ENCODE assay signal across 13 mouse cellular contexts in genomic region chr14:47504036-47504435, GRCm38 (mm10). TPM values are rescaled to one million over a fixed set of nuclear protein-coding genes. Genes with fewer than 3 reads are reported as not detected.
DNase-seq lines count a peak whose midpoint lies in the region; ATAC-seq and TF ChIP-seq lines count a peak whose summit lies in the region.
"Had no signal": no experiment of that assay in that cellular context is flagged by ENCODE, and none has a peak within 500 bp of the region (broad histone marks: within the 10 kb centered on the region; RNA-seq: fewer than 3 reads in every experiment).

No protein-coding gene starts in this region.

- no peak for TF ChIP-seq CTCF in brain, embryonic 14.5 days (IDR thresholded peaks at IDR 0.05; ENCODE audit: borderline replicate concordance, extremely low read depth, insufficient read depth, insufficient read length)

- H3K4me2 ChIP-seq in heart, embryonic 14.5 days (ENCODE audit: low read length) = no peak overlapping the region
- H3K4me2 ChIP-seq: kidney, embryonic 15.5 days; limb, embryonic 12.5 days had no signal

- 68% methylated on average over 3 of the region's 3 CpGs for WGBS in heart, embryonic 14.5 days
- WGBS in forebrain, embryonic 10.5 days = 94% methylated on average over 3 of the region's 3 CpGs

- H3K27me3 ChIP-seq in heart, embryonic 14.5 days (ENCODE audit: control insufficient read depth, insufficient read depth, low read length) = no peaks in the 10 kb centered on the region
- no peaks in the 10 kb centered on the region for H3K27me3 ChIP-seq in forebrain, embryonic 10.5 days (ENCODE audit: poor library complexity, severe bottlenecking)
- H3K27me3 ChIP-seq: kidney, embryonic 15.5 days; limb, embryonic 12.5 days; megakaryocyte, embryonic 14.5 days had no signal

- no peak overlapping the region for H3K4me3 ChIP-seq in heart, embryonic 14.5 days (ENCODE audit: control insufficient read depth in 1 of 2, insufficient read depth in 1 of 2, low read depth in 1 of 2, low read length in 2 of 2)
- H3K4me3 ChIP-seq in forebrain, embryonic 10.5 days = no peak overlapping the region
- H3K4me3 ChIP-seq: kidney, embryonic 15.5 days; limb, embryonic 12.5 days; megakaryocyte, embryonic 14.5 days had no signal

- no peak overlapping the region for H3K9ac ChIP-seq in heart, embryonic 14.5 days (ENCODE audit: low read length)
- H3K9ac ChIP-seq: kidney, embryonic 15.5 days; limb, embryonic 12.5 days had no signal

- H3K27ac ChIP-seq in heart, embryonic 14.5 days (replicated peaks in 1 of 2; ENCODE audit: control insufficient read depth in 1 of 2, insufficient read depth in 1 of 2, low read depth in 2 of 2, low read length in 2 of 2) = no peak overlapping the region
- no peak overlapping the region for H3K27ac ChIP-seq in forebrain, embryonic 10.5 days
- H3K27ac ChIP-seq: kidney, embryonic 15.5 days; limb, embryonic 12.5 days had no signal

- DNase-seq in adrenal gland, adult 2 months = peak; percentile 36
- DNase-seq in adrenal gland, adult 18-20 months (ENCODE audit: low spot score in 2 of 2) = no peak
- no peak for DNase-seq in heart, postnatal 4 days
- peak; percentile 12 for DNase-seq in brain, embryonic 14.5 days (ENCODE audit: low read depth)
- DNase-seq in lung, postnatal 14 days = peak; percentile 50
- DNase-seq in spleen, postnatal 4 days (ENCODE audit: low spot score in 2 of 2) = no peak
- DNase-seq in forebrain, embryonic 10.5 days (ENCODE audit: extremely low spot score, low spot score) = no peak
- DNase-seq: cerebellum, adult 11 months; right cerebral cortex, postnatal 14 days had no signal

- peaks cover 0 to 6% of the 10 kb centered on the region in 2 experiments; a peak in 1 of 4 replicates for H3K4me1 ChIP-seq in heart, embryonic 14.5 days (ENCODE audit: control insufficient read depth in 2 of 2, insufficient read depth in 2 of 2, low read length in 2 of 2)
- H3K4me1 ChIP-seq in forebrain, embryonic 10.5 days = no peaks in the 10 kb centered on the region
- H3K4me1 ChIP-seq: kidney, embryonic 15.5 days; limb, embryonic 12.5 days had no signal

- no peaks in the 10 kb centered on the region for H3K9me3 ChIP-seq in heart, embryonic 14.5 days (ENCODE audit: control insufficient read depth, low read length)
- no peaks in the 10 kb centered on the region for H3K9me3 ChIP-seq in forebrain, embryonic 10.5 days
- H3K9me3 ChIP-seq: kidney, embryonic 15.5 days; limb, embryonic 12.5 days; megakaryocyte, embryonic 14.5 days had no signal

- peak; percentile 39; the same call in 1 of the 2 replicates for ATAC-seq in heart, embryonic 14.5 days (ENCODE audit: insufficient number of reproducible peaks, insufficient read depth, low FRiP score, low read depth)

- H3K36me3 ChIP-seq in heart, embryonic 14.5 days (ENCODE audit: control insufficient read depth, insufficient read depth, low read length) = no peaks in the 10 kb centered on the region
- peaks cover 20% of the 10 kb centered on the region for H3K36me3 ChIP-seq in forebrain, embryonic 10.5 days (replicated peaks)

- no peak for TF ChIP-seq POLR2A in brain, embryonic 14.5 days (IDR thresholded peaks at IDR 0.05; ENCODE audit: borderline replicate concordance, extremely low read depth, insufficient read depth, insufficient read length, poor library complexity, severe bottlenecking)

RNA-seq across cellular contexts. Expression of gene Fbxo34, which starts 53.8 kb away (rescaled TPM):
- 10 to 100 TPM; 18.2 to 37.0 TPM for total RNA-seq in adrenal gland, adult 2 months (2021)
- polyA plus RNA-seq in adrenal gland, adult 2 months (2012; rRNA removed) = 13.1 and 15.8 TPM in 2 replicates
- 10 to 100 TPM; 21.5 to 28.3 TPM for total RNA-seq in adrenal gland, adult 18-20 months (2021)
- polyA plus RNA-seq in heart, embryonic 14.5 days (2014; fragmentation: Nextera tagmentation; extraction: Ambion mirVana) = 16.4 and 17.8 TPM in 2 replicates
- 10 to 100 TPM; 20.4 to 22.3 TPM for total RNA-seq in heart, postnatal 4 days (2021)
- polyA plus RNA-seq in brain, embryonic 14.5 days (2012; rRNA removed) = 20.1 and 23.4 TPM in 2 replicates
- polyA plus RNA-seq in forebrain, embryonic 10.5 days (2016; fragmentation: Nextera tagmentation; extraction: Ambion mirVana) = 26.5 and 28.4 TPM in 2 replicates

Comparison
In these comparisons a context has a peak if more than half of its experiments do, and no peak if none do; other contexts are left out.
1. DNase-seq: peak in adrenal gland, adult 2 months (single experiment), brain, embryonic 14.5 days (single experiment) and lung, postnatal 14 days (single experiment); none in adrenal gland, adult 18-20 months (0 of 2), heart, postnatal 4 days (single experiment), spleen, postnatal 4 days (0 of 2) and forebrain, embryonic 10.5 days (single experiment).